Mouse (Mus musculus) E14TG2a.4 (cell line): ENCODE measurements at regions not wholly inside any gene's neighbourhood (a gene's known extent, or its start where the extent isn't known, plus 50 kb on each side); places are given as distances from the start of the nearest gene placed in this dataset.

Experiments
- CTCF ChIP-seq: conservative IDR thresholded peaks from 2 replicates; pipeline ENCODE4 v1.5.1; 2014; ENCODE audit warnings: low read length
- POU5F1 ChIP-seq: IDR thresholded peaks from 2 replicates; pipeline ENCODE4 v1.6.1; 2014; ENCODE audit warnings: low read length, borderline replicate concordance

- TF ChIP-seq CTCF (no peak), POU5F1 (no peak)
Observed at GRCm38 (mm10) chr12:109398951-109399350, 53.7 kb upstream of the Dlk1 start.
